23 mouse cellular contexts compared by ENCODE assay signal in genomic region chr13:73441686-73442085, GRCm38 (mm10). TPM values are rescaled to one million over a fixed set of nuclear protein-coding genes. Genes with fewer than 3 reads are reported as not detected.
DNase-seq lines count a peak whose midpoint lies in the region; ATAC-seq and TF ChIP-seq lines count a peak whose summit lies in the region.
"Had no signal": no experiment of that assay in that cellular context is flagged by ENCODE, and none has a peak within 500 bp of the region (broad histone marks: within the 10 kb centered on the region; RNA-seq: fewer than 3 reads in every experiment).

No protein-coding gene starts in this region.

- 70% methylated on average over 5 of the region's 5 CpGs for WGBS in lung, embryonic 16.5 days
- 69% methylated on average over 5 of the region's 5 CpGs for WGBS in lung, adult 2 months
- WGBS in liver, embryonic 15.5 days (ENCODE audit: insufficient replicate concordance), result 80% methylated on average over 5 of the region's 5 CpGs

- no peak for ATAC-seq in lung, embryonic 16.5 days (ENCODE audit: low read depth)
- no peak for ATAC-seq in liver, embryonic 15.5 days (ENCODE audit: insufficient read depth)
- ATAC-seq: CD4-positive, CD25-positive, alpha-beta regulatory T cell, adult 4 months; forebrain, embryonic 16.5 days; midbrain, embryonic 13.5 days; Patski had no signal

- H3K9ac ChIP-seq in lung, embryonic 16.5 days (ENCODE audit: low read length), result no peak overlapping the region
- 0 out of 2 replicates have a peak overlapping the region, but pooled peaks have one; percentile 4 for H3K9ac ChIP-seq in liver, embryonic 15.5 days
- H3K9ac ChIP-seq: embryonic facial prominence, embryonic 15.5 days; heart, embryonic 15.5 days; hindbrain, embryonic 15.5 days; midbrain, embryonic 13.5 days; neural tube, embryonic 13.5 days had no signal

- no peak for TF ChIP-seq POLR2A in lung, adult 2 months (IDR thresholded peaks at IDR 0.05; ENCODE audit: borderline replicate concordance, extremely low read depth, low read depth, low read length)

- no peak for DNase-seq in gastrocnemius, adult 2 months
- DNase-seq in gastrocnemius, postnatal 36 days, result no peak
- no peak for DNase-seq in lung, adult 2 months
- DNase-seq in ovary, postnatal 14 days (ENCODE audit: low spot score), result no peak
- DNase-seq in urinary bladder, postnatal 14 days (ENCODE audit: low spot score), result no peak
- DNase-seq: adrenal gland, adult 8-10 months; cerebellum, adult 9-10 months; gastrocnemius, postnatal 14 days; heart, postnatal 4 days; thymus, postnatal 25 days had no signal

- no peaks in the 10 kb centered on the region for H3K27me3 ChIP-seq in lung, embryonic 16.5 days (ENCODE audit: control insufficient read depth, insufficient read depth, low read depth, low read length)
- H3K27me3 ChIP-seq in liver, embryonic 15.5 days, result no peaks in the 10 kb centered on the region
- H3K27me3 ChIP-seq: embryonic facial prominence, embryonic 15.5 days; heart, embryonic 15.5 days; hindbrain, embryonic 15.5 days; midbrain, embryonic 13.5 days; neural tube, embryonic 13.5 days; Patski had no signal

- no peak overlapping the region for H3K4me3 ChIP-seq in gastrocnemius, adult 2 months
- H3K4me3 ChIP-seq in lung, embryonic 16.5 days (ENCODE audit: low read length), result no peak overlapping the region
- no peak overlapping the region for H3K4me3 ChIP-seq in lung, adult 2 months (replicated peaks; ENCODE audit: extremely low read depth, low read depth, low read length)
- H3K4me3 ChIP-seq in liver, embryonic 15.5 days (replicated peaks), result no peak overlapping the region
- H3K4me3 ChIP-seq: embryonic facial prominence, embryonic 15.5 days; forebrain, embryonic 10.5 days; heart, embryonic 15.5 days; hindbrain, embryonic 15.5 days; limb, embryonic 10.5 days; megakaryocyte, embryonic 14.5 days; midbrain, embryonic 13.5 days; neural tube, embryonic 13.5 days had no signal

- intact Hi-C loops in gastrocnemius, adult 2 months (cut with DNase I), result no loop called here
- intact Hi-C loops in gastrocnemius, postnatal 36 days (cut with DNase I), result no loop called here

- peaks cover 24% of the 10 kb centered on the region for H3K4me1 ChIP-seq in lung, embryonic 16.5 days (replicated peaks; ENCODE audit: control insufficient read depth, insufficient read depth, low read length)
- H3K4me1 ChIP-seq in lung, adult 2 months (ENCODE audit: control insufficient read depth, insufficient read depth, low read length), result peaks cover 26% of the 10 kb centered on the region
- peaks cover 82% of the 10 kb centered on the region for H3K4me1 ChIP-seq in liver, embryonic 15.5 days (replicated peaks)

- peak overlapping the region; percentile 69 for H3K27ac ChIP-seq in gastrocnemius, adult 2 months
- H3K27ac ChIP-seq in lung, embryonic 16.5 days (ENCODE audit: low read length), result peak overlapping the region; percentile 43; the same call in 1 of the 2 replicates
- peak overlapping the region; percentile 99 for H3K27ac ChIP-seq in liver, embryonic 15.5 days (replicated peaks)
- H3K27ac ChIP-seq: embryonic facial prominence, embryonic 15.5 days; forebrain, embryonic 10.5 days; heart, embryonic 15.5 days; hindbrain, embryonic 15.5 days; limb, embryonic 10.5 days; midbrain, embryonic 13.5 days; neural tube, embryonic 13.5 days had no signal

- no peak for TF ChIP-seq CTCF in gastrocnemius, adult 2 months (IDR thresholded peaks at IDR 0.05)
- no peak for TF ChIP-seq CTCF in lung, adult 2 months (IDR thresholded peaks at IDR 0.05; ENCODE audit: insufficient read depth, low read length)

- no peak overlapping the region for H3K4me2 ChIP-seq in lung, embryonic 16.5 days (ENCODE audit: low read depth, low read length)
- H3K4me2 ChIP-seq in liver, embryonic 15.5 days, result no peak overlapping the region; the same call in 1 of the 2 replicates
- H3K4me2 ChIP-seq: embryonic facial prominence, embryonic 15.5 days; heart, embryonic 15.5 days; hindbrain, embryonic 15.5 days; midbrain, embryonic 13.5 days; neural tube, embryonic 13.5 days had no signal

- H3K36me3 ChIP-seq in lung, embryonic 16.5 days (ENCODE audit: control insufficient read depth, insufficient read depth, low read length), result no peaks in the 10 kb centered on the region
- H3K36me3 ChIP-seq in liver, embryonic 15.5 days (replicated peaks), result no peaks in the 10 kb centered on the region
- H3K36me3 ChIP-seq: embryonic facial prominence, embryonic 15.5 days; forebrain, embryonic 10.5 days; heart, embryonic 15.5 days; hindbrain, embryonic 15.5 days; limb, embryonic 10.5 days; midbrain, embryonic 13.5 days; neural tube, embryonic 13.5 days had no signal

- no peaks in the 10 kb centered on the region for H3K9me3 ChIP-seq in lung, embryonic 16.5 days (ENCODE audit: control insufficient read depth, low read length)
- H3K9me3 ChIP-seq in liver, embryonic 15.5 days (replicated peaks), result no peaks in the 10 kb centered on the region
- H3K9me3 ChIP-seq: embryonic facial prominence, embryonic 15.5 days; forebrain, embryonic 10.5 days; heart, embryonic 15.5 days; hindbrain, embryonic 15.5 days; limb, embryonic 10.5 days; megakaryocyte, embryonic 14.5 days; midbrain, embryonic 13.5 days; neural tube, embryonic 13.5 days had no signal

RNA-seq across cellular contexts. Expression of gene Lpcat1, which starts 25.3 kb away (rescaled TPM):
- 1 to 10 TPM; 3.5 to 3.6 TPM for total RNA-seq in gastrocnemius, adult 2 months (2021)
- 1 to 10 TPM; 2.7 TPM for total RNA-seq in gastrocnemius, postnatal 36 days (2021)
- polyA plus RNA-seq in lung, embryonic 16.5 days (2015; fragmentation: Nextera tagmentation; extraction: Ambion mirVana), result 119 and 140 TPM in 2 replicates
- polyA plus RNA-seq in lung, adult 2 months (2012; rRNA removed), result 408 and 425 TPM in 2 replicates
- 73.8 and 78.2 TPM in 2 replicates for polyA plus RNA-seq in liver, embryonic 15.5 days (2015; fragmentation: Nextera tagmentation; extraction: Ambion mirVana)

Comparison
In these comparisons a context has a peak if more than half of its experiments do, and no peak if none do; other contexts are left out.
1. H3K27ac ChIP-seq: peak in every context shown above with its lines; median percentile 99 in liver, embryonic 15.5 days; 69 in gastrocnemius, adult 2 months; 43 in lung, embryonic 16.5 days.